Mouse (Mus musculus) erythroblast, embryonic 14.5 days (primary cell): ENCODE measurements at regions not wholly inside any gene's neighbourhood (a gene's known extent, or its start where the extent isn't known, plus 50 kb on each side); places are given as distances from the start of the nearest gene placed in this dataset.

Experiments
- H3K27me3 ChIP-seq: 2 replicates; pipeline ENCODE4 v1.6.1; 2012; ENCODE audit warnings: inconsistent platforms; ENCODE audit not compliant: control insufficient read depth
- H3K36me3 ChIP-seq: 2 replicates; pipeline ENCODE4 v1.6.1; 2012; ENCODE audit warnings: mild to moderate bottlenecking, inconsistent platforms; ENCODE audit not compliant: control insufficient read depth
- H3K4me1 ChIP-seq: 2 replicates; pipeline ENCODE4 v1.6.1; 2012; ENCODE audit warnings: inconsistent platforms; ENCODE audit not compliant: control insufficient read depth
- H3K4me3 ChIP-seq: replicated peaks from 2 replicates; pipeline ENCODE3; 2012; ENCODE audit warnings: moderate library complexity, mild to moderate bottlenecking, inconsistent platforms
- H3K9me3 ChIP-seq: 2 replicates; pipeline ENCODE4 v1.6.1; 2012; ENCODE audit warnings: low read length, inconsistent platforms, mixed read lengths; ENCODE audit not compliant: control insufficient read depth
- GATA1 ChIP-seq: IDR thresholded peaks from 2 replicates; pipeline ENCODE4 v1.6.1; 2012; ENCODE audit warnings: low read length, inconsistent platforms, mixed read lengths
- TAL1 ChIP-seq: IDR thresholded peaks from 3 replicates; pipeline ENCODE4 v1.6.1; 2012; ENCODE audit warnings: low read length, inconsistent platforms, mixed read lengths

- Histone ChIP-seq H3K4me3 (no peak overlapping the region), H3K9me3 (no peaks in the 10 kb centered on the region), H3K36me3 (no peaks in the 10 kb centered on the region), H3K27me3 (no peaks in the 10 kb centered on the region), H3K4me1 (no peaks in the 10 kb centered on the region)
- no peak for TF ChIP-seq TAL1
- no peak for TF ChIP-seq GATA1
Measured at GRCm38 (mm10) chr7:74687303-74688115, 132.9 kb upstream of the Slco3a1 start.

DNA sequence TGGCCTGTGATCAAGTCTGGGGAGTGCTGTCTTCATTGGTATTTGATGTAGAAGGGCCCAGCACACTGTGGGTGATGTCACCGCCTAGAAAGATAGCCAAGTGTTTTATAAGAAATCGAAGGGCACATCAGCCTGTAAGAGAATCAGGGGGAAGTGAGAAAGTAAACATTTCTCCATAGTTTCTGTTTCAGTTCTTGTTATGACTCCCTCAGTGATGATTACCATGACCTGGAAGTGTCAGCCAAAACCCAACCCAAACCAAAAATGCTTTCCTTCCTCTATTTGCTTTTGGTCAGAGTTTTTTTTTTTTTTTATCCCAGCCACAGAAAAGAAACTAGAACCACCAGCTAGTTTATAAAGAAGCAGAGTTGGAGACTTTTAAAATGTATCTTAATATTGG is 129.4 kb upstream of the Slco3a1 start:
- no peak overlapping the region for H3K4me3 ChIP-seq

DNA sequence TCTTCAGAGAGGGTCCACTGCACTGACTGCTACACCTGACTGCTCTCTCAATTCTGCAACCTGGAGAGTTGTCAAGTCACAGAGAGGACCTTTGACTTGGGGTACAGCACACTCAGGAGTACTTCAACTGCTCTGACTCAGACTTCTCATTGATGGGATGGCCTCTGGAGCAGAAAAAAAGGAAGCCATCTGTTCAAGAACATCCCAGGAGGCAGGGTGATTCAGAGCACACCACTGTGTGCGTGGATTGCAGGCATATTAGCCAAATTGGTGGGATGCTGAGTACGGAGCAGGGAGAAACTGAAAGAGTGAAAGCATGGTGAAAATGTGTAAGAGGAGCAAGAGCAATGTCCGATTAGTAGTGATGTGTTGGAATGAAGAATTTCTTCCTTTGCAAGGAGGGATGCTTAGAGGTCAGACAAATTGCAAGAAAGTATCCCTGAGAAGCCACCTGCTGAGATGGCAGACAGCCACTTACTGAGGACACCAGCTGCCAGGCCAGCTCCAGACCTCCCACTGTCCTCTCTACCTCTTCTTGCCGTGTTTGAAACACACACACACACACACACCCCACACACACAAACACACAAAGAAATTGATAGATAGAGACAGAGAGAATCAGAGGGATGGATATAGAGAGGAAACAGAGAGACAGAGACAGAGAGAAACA is 119.2 kb upstream of the Slco3a1 start:
- TF ChIP-seq GATA1 (no peak), TAL1 (no peak)
- no peaks in the 10 kb centered on the region for H3K4me1 ChIP-seq
- no peak overlapping the region for H3K4me3 ChIP-seq
- H3K36me3 ChIP-seq, result no peaks in the 10 kb centered on the region
- no peaks in the 10 kb centered on the region for H3K27me3 ChIP-seq
- H3K9me3 ChIP-seq, result no peaks in the 10 kb centered on the region

More for the DNA sequence above, 129.4 kb upstream of the Slco3a1 start:
- H3K9me3 ChIP-seq, result no peaks in the 10 kb centered on the region
- TF ChIP-seq GATA1, result no peak
- TF ChIP-seq TAL1, result no peak
- no peaks in the 10 kb centered on the region for H3K4me1 ChIP-seq
- H3K27me3 ChIP-seq, result no peaks in the 10 kb centered on the region
- no peaks in the 10 kb centered on the region for H3K36me3 ChIP-seq

DNA sequence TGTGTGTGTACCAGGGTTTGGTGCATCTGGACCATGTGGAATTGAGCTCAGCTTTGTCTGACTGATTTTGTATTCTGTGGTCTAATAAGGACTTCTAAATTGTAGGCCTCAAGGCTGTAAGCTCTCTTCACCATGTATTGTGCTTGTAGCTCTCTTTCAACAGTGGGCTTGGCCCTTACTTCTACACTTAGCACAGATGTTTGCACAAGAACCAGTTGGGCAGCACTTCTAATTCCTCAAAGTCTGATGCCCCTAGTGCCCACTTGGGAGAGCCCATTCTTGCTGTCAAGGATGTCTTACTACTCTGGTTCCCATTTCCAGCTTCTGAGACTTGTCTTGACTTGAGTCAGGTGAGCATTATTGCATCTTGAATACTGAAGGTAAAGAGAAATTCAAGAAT is 114.5 kb upstream of the Slco3a1 start:
- TF ChIP-seq GATA1 (no peak), TAL1 (no peak)
- no peaks in the 10 kb centered on the region for H3K27me3 ChIP-seq
- H3K36me3 ChIP-seq, result no peaks in the 10 kb centered on the region
- no peaks in the 10 kb centered on the region for H3K4me1 ChIP-seq
- no peak overlapping the region for H3K4me3 ChIP-seq
- H3K9me3 ChIP-seq, result no peaks in the 10 kb centered on the region

- Histone ChIP-seq H3K27me3 (no peaks in the 10 kb centered on the region), H3K4me1 (no peaks in the 10 kb centered on the region), H3K36me3 (no peaks in the 10 kb centered on the region), H3K4me3 (no peak overlapping the region), H3K9me3 (no peaks in the 10 kb centered on the region)
- no peak for TF ChIP-seq TAL1
- TF ChIP-seq GATA1, result no peak
Measured at GRCm38 (mm10) chr7:74667106-74667505, 112.5 kb upstream of the Slco3a1 start.

DNA sequence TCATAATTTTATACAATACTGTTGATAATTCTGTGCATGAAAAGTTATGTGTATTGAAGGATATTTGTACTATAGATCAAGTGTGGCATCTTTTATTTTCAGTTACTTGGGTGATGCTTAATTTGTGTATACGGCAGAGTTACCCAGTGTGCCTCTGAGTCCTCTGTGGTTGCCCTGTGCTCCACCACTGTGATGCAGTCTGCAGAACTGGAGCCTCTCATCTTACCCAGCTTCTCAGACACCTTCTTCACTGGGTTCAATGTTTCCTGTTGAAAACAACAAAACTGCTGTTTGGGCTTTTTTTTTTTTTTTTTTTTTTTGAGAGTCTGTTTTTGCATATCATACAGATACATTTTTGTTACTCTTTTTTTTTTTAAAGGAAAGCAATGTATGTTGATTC is 109.2 kb upstream of the Slco3a1 start:
- no peak overlapping the region for H3K4me3 ChIP-seq
- TF ChIP-seq GATA1 (no peak), TAL1 (no peak)
- H3K36me3 ChIP-seq, result no peaks in the 10 kb centered on the region
- no peaks in the 10 kb centered on the region for H3K4me1 ChIP-seq
- no peaks in the 10 kb centered on the region for H3K27me3 ChIP-seq
- no peaks in the 10 kb centered on the region for H3K9me3 ChIP-seq

GRCm38 (mm10) chr7:74647310-74647709 is 92.7 kb upstream of the Slco3a1 start:
- H3K27me3 ChIP-seq, result no peaks in the 10 kb centered on the region
- H3K36me3 ChIP-seq, result no peaks in the 10 kb centered on the region
- no peak for TF ChIP-seq TAL1
- no peak for TF ChIP-seq GATA1
- H3K4me3 ChIP-seq, result no peak overlapping the region
- no peaks in the 10 kb centered on the region for H3K9me3 ChIP-seq
- no peaks in the 10 kb centered on the region for H3K4me1 ChIP-seq

DNA sequence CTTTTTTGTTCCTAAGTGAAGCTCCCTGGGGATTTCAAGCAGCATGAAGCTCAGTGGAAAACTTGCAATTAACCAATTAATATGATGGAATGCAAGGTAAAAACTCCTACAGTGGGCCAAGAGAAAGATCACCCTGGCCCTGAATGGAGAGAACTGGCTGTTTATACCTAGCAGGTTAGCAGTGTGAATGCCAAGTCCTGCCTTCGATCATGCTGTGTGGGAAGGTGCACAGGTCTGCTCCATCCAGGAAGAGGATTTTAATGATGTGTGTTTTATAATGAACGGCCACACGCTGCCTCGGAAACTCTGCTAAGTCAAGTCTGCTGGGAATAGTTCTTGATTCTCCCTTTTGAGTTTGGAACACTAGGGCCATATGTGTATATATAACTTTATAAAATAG is 85.6 kb upstream of the Slco3a1 start:
- Histone ChIP-seq H3K4me3 (no peak overlapping the region), H3K27me3 (no peaks in the 10 kb centered on the region), H3K36me3 (no peaks in the 10 kb centered on the region), H3K4me1 (no peaks in the 10 kb centered on the region), H3K9me3 (no peaks in the 10 kb centered on the region)
- no peak for TF ChIP-seq GATA1

DNA sequence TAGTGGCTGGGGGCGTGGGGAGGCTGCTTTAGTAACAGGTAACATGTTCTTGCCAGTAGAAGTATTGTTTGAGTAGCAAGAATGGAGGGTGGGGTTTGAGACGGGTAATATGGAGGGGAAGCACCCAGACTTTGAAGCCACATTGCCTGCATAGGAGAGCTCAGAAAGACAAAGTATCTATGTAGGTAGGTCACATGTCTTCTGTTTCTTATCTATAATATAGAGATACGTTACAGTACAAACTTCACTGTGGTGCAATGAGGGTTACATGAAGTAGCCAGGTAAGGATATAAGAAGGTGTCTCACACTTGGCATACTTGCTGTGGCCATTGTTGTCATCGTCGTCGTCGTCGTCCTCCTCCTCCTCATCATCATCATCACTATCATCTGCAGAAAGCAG is 77.6 kb upstream of the Slco3a1 start:
- Histone ChIP-seq H3K36me3 (no peaks in the 10 kb centered on the region), H3K4me1 (no peaks in the 10 kb centered on the region), H3K4me3 (no peak overlapping the region), H3K27me3 (no peaks in the 10 kb centered on the region), H3K9me3 (no peaks in the 10 kb centered on the region)
- TF ChIP-seq GATA1, result no peak
- TF ChIP-seq TAL1, result no peak
